Mouse (Mus musculus) T-helper 1 cell (primary cell): ENCODE data around the gene Ces1g.

Experiments used
- in situ Hi-C: fragments of 300-600 bp; cut with MboI, MseI; formaldehyde crosslinking; loops from one replicate; pipeline ENCODE4 v1.15.1; 2025; ENCODE audit warnings: high pct_unique_total_duplicates

The Ces1g gene

GRCm38 (mm10) chr8:93337207-93337606, at the start of gene Ces1g:
Ces1g (minus strand) TSS chr8:93337308.
- in situ Hi-C loops = no loop called here

- in situ Hi-C loops = no loop called here
Measured at GRCm38 (mm10) chr8:93379625-93380024, 42.5 kb upstream of the Ces1g start, which contains the start of gene Ces1h. Ces1h (minus strand) TSS chr8:93379725.

GRCm38 (mm10) chr8:93369481-93369880, 32.4 kb upstream of the Ces1g start:
- in situ Hi-C loops = no loop called here

GRCm38 (mm10) chr8:93360113-93360512, 23.0 kb upstream of the Ces1g start:
- in situ Hi-C loops = no loop called here

GRCm38 (mm10) chr8:93339531-93339930, 2.4 kb upstream of the Ces1g start:
- in situ Hi-C loops = no loop called here

- in situ Hi-C loops = no loop called here
Measured at GRCm38 (mm10) chr8:93332703-93333102, 4.4 kb downstream of the Ces1g start.

GRCm38 (mm10) chr8:93331151-93331550, 6.0 kb downstream of the Ces1g start:
- in situ Hi-C loops = no loop called here

GRCm38 (mm10) chr8:93325123-93325522, 12.0 kb downstream of the Ces1g start:
- in situ Hi-C loops = no loop called here

GRCm38 (mm10) chr8:93317031-93317430, 20.1 kb downstream of the Ces1g start:
- in situ Hi-C loops = no loop called here

- in situ Hi-C loops = no loop called here
Measured at GRCm38 (mm10) chr8:93315557-93315956, 21.6 kb downstream of the Ces1g start.

GRCm38 (mm10) chr8:93283896-93284295, 53.2 kb downstream of the Ces1g start:
- in situ Hi-C loops = no loop called here

GRCm38 (mm10) chr8:93282349-93282748, 54.8 kb downstream of the Ces1g start:
- in situ Hi-C loops = no loop called here

GRCm38 (mm10) chr8:93279556-93279955, 57.6 kb downstream of the Ces1g start, which contains the start of gene Ces1f:
Ces1f (minus strand) TSS chr8:93279747.
- in situ Hi-C loops = no loop called here

- in situ Hi-C loops = no loop called here
Measured at GRCm38 (mm10) chr8:93278176-93278805, 58.8 kb downstream of the Ces1g start.

GRCm38 (mm10) chr8:93274609-93275008, 62.5 kb downstream of the Ces1g start:
- in situ Hi-C loops = no loop called here

GRCm38 (mm10) chr8:93273321-93273720, 63.8 kb downstream of the Ces1g start:
- in situ Hi-C loops = no loop called here

GRCm38 (mm10) chr8:93272686-93273085, 64.4 kb downstream of the Ces1g start:
- in situ Hi-C loops = no loop called here

GRCm38 (mm10) chr8:93261436-93261835, 75.7 kb downstream of the Ces1g start:
- in situ Hi-C loops = loop anchor here (10.0 kb wide), 1 partner anchor 213 kb away; no protein-coding TSS in a partner anchor

GRCm38 (mm10) chr8:93252400-93252925, 84.6 kb downstream of the Ces1g start:
- in situ Hi-C loops = no loop called here
